Mouse (Mus musculus) midbrain, embryonic 13.5 days (tissue): ENCODE results near the gene Tssk3. TPM values are rescaled to one million over a fixed set of nuclear protein-coding genes. Genes with fewer than 3 reads are reported as not detected.

Experiments used
- ATAC-seq: fragments of 200-750 bp; cut with Nextera tagmentation; 2 replicates; pipeline ENCODE4 v1.8.0; 2017; ENCODE audit warnings: mild to moderate bottlenecking, moderate TSS enrichment, moderate library complexity
- H3K27ac ChIP-seq: fragments of 300-500 bp; sonication (generic); 2 replicates; pipeline ENCODE4 v1.5.1; 2015; ENCODE audit warnings: inconsistent platforms, mild to moderate bottlenecking, moderate library complexity
- H3K27me3 ChIP-seq: fragments of 300-500 bp; sonication (generic); 2 replicates; pipeline ENCODE4 v1.6.1; 2015; ENCODE audit warnings: mild to moderate bottlenecking, inconsistent platforms
- H3K36me3 ChIP-seq: fragments of 300-500 bp; sonication (generic); 2 replicates; pipeline ENCODE4 v1.6.1; 2015; ENCODE audit warnings: mild to moderate bottlenecking, inconsistent platforms
- H3K4me1 ChIP-seq: fragments of 300-500 bp; sonication (generic); replicated peaks from 2 replicates; pipeline ENCODE4 v1.6.1; 2015; ENCODE audit warnings: inconsistent platforms
- H3K4me2 ChIP-seq: fragments of 300-500 bp; sonication (generic); replicated peaks from 2 replicates; pipeline ENCODE4 v1.6.1; 2015; ENCODE audit warnings: moderate library complexity, mild to moderate bottlenecking, inconsistent platforms
- H3K4me3 ChIP-seq: fragments of 300-500 bp; sonication (generic); replicated peaks from 2 replicates; pipeline ENCODE4 v1.5.1; 2015; ENCODE audit warnings: mild to moderate bottlenecking, inconsistent platforms
- H3K9ac ChIP-seq: fragments of 300-500 bp; sonication (generic); replicated peaks from 2 replicates; pipeline ENCODE4 v1.6.1; 2015; ENCODE audit warnings: mild to moderate bottlenecking, inconsistent platforms
- H3K9me3 ChIP-seq: fragments of 300-500 bp; sonication (generic); 2 replicates; pipeline ENCODE4 v1.6.1; 2016; ENCODE audit warnings: mild to moderate bottlenecking, inconsistent platforms
- WGBS: fragments of 180-500 bp; shearing (Covaris S2); methylation state at CpG from one replicate; pipeline ENCODE4 v1.1.7; 2015; 5-methylcytosine and 5-hydroxymethylcytosine counted together
- polyA plus RNA-seq: library from polyadenylated mRNA; unstranded; fragments of >200 nt; fragmentation: Nextera tagmentation; extraction: Ambion mirVana; gene quantifications from 2 replicates; pipeline ENCODE4 v1.2.1, GENCODE M21; 2015

The Tssk3 gene
- polyA plus RNA-seq, 1 experiment from 2014 or later = 0.16 TPM

GRCm38 (mm10) chr4:129496631-129497030 is 5.8 kb upstream of the Tssk3 start:
- H3K27me3 ChIP-seq = peaks cover 14% of the 10 kb centered on the region
- H3K9me3 ChIP-seq = no peaks in the 10 kb centered on the region
- H3K4me1 ChIP-seq = peaks cover 32% of the 10 kb centered on the region
- no peak for ATAC-seq
- 45% methylated on average over 6 of the region's 6 CpGs for WGBS
- H3K9ac ChIP-seq = peak overlapping the region; percentile 17; the same call in 1 of the 2 replicates
- H3K27ac ChIP-seq = peak overlapping the region; percentile 64
- H3K4me2 ChIP-seq = peak overlapping the region; percentile 33
- H3K4me3 ChIP-seq = peak overlapping the region; percentile 16; the same call in 1 of the 2 replicates
- H3K36me3 ChIP-seq = no peaks in the 10 kb centered on the region

DNA sequence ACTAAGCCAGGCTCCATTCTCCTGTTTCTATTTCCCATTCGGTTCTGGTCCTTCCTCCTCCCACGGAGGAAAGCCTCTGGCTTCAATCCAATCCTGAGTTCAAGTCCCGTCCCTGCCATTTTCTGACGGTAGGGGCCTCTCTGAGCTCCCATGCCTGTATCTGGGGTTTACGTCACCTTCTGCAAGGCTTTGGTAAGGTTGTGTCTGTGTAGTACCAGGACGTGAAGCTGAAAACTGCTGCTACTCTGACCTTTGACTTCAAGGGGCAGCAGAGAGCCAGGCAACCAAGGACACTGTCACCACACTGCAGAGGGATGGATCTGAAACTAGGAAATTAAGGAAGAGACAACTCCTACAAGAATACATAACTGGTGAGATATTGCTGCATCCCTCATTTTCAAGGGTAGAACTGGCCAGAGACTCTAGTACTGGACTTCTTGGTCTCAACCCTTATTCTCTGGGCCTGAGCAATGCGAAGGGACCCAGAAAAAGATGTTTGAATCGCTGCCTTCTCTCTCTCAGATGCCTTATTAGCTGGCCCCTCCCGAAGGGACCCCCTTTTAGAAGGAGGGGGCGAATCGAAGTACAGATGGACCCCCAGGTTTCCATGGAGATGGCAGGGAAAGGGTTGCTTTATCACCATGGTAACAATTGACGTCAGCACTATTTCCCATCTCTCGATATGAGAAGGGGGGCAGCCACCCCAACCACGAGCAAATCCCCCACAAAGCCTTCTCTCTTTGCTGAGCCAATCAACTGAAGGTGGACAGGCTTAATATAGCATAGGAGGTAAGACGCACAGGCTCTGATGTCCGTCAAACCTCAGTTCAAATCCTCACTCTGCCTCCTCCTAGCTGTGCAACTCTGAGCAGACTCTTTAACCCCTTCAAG is 5.1 kb upstream of the Tssk3 start:
- peak; percentile 49 for ATAC-seq
- H3K9ac ChIP-seq = peak overlapping the region; percentile 17; the same call in 1 of the 2 replicates
- H3K4me2 ChIP-seq = peak overlapping the region; percentile 33
- 15% methylated on average over 16 of the region's 16 CpGs for WGBS
- H3K36me3 ChIP-seq = no peaks in the 10 kb centered on the region
- peaks cover 22% of the 10 kb centered on the region for H3K27me3 ChIP-seq
- peak overlapping the region; percentile 16; the same call in 1 of the 2 replicates for H3K4me3 ChIP-seq
- H3K9me3 ChIP-seq = no peaks in the 10 kb centered on the region
- peak overlapping the region; percentile 64 for H3K27ac ChIP-seq
- peaks cover 33% of the 10 kb centered on the region for H3K4me1 ChIP-seq

DNA sequence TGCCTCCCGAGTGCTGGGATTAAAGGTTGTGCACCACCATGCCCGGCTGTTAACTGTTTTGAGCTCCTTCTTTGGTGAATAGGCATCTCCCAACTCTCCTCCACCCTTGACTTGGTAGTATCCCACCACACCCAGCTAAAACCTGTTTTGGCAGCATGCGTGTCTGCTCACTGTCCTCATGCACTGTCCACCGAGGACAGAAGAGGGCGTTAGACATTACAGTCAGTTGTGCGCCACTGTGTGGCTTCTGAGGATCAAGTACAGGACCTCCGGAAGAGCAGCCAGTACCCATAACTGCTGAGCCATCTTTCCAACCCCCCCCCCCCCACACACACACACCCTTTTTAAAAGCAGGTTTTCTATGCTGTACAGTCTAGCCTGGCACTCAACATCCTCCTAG is 3.9 kb upstream of the Tssk3 start:
- H3K9ac ChIP-seq = no peak overlapping the region
- H3K27me3 ChIP-seq = peaks cover 31% of the 10 kb centered on the region
- no peaks in the 10 kb centered on the region for H3K9me3 ChIP-seq
- no peak for ATAC-seq
- no peak overlapping the region for H3K4me3 ChIP-seq
- no peak overlapping the region for H3K27ac ChIP-seq
- no peak overlapping the region for H3K4me2 ChIP-seq
- 63% methylated on average over 7 of the region's 7 CpGs for WGBS
- peaks cover 34% of the 10 kb centered on the region for H3K4me1 ChIP-seq
- H3K36me3 ChIP-seq = no peaks in the 10 kb centered on the region

DNA sequence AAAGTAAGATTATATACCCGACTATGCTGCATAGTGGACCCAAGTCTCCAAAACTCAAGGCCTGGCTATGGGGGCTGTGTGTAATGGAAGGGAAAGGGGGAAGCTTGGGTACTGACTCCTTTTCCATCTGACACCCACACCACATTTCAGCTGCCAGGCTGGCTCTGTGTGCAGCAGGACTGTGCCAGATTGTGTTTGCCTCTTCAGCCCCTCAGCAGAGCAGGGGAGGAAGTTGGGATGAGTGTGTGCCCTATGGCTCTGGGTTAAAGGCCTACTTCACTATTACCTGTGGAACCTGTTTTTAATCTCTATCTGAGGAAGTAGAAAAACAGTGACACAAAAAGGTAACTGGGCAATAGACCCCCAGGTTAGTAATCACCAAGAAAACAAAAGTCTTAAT is 9.7 kb downstream of the Tssk3 start:
- no peak for ATAC-seq
- H3K9me3 ChIP-seq = no peaks in the 10 kb centered on the region
- no peak overlapping the region for H3K27ac ChIP-seq
- 90% methylated on average over 1 of the region's 1 CpGs for WGBS
- H3K36me3 ChIP-seq = peaks cover 93% of the 10 kb centered on the region
- no peaks in the 10 kb centered on the region for H3K4me1 ChIP-seq
- no peaks in the 10 kb centered on the region for H3K27me3 ChIP-seq
- no peak overlapping the region for H3K4me3 ChIP-seq
- no peak overlapping the region for H3K9ac ChIP-seq
- H3K4me2 ChIP-seq = no peak overlapping the region

DNA sequence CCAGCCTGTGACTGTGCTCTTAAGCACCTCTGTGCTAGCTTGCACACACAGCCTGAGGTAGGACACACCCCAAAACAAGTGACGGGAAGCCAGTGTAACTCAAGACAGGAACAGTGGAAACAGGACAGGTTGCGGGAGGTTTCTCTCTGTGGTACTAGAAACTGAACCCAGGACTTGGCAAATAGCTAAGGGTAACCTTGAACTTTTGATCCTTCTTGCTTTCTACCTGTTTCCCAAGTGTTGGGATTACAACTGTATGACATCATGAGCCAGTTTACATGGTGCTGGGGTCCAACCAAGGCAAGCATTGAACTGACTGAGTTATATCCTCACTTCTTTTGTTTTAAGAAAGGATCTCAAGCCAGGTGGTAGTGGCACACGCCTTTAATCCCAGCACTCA is 11.0 kb downstream of the Tssk3 start:
- H3K36me3 ChIP-seq = peaks cover 92% of the 10 kb centered on the region
- H3K4me3 ChIP-seq = no peak overlapping the region
- no peak overlapping the region for H3K4me2 ChIP-seq
- H3K4me1 ChIP-seq = no peaks in the 10 kb centered on the region
- no peaks in the 10 kb centered on the region for H3K27me3 ChIP-seq
- 89% methylated on average over 3 of the region's 3 CpGs for WGBS
- no peak for ATAC-seq
- H3K9ac ChIP-seq = no peak overlapping the region
- no peaks in the 10 kb centered on the region for H3K9me3 ChIP-seq
- H3K27ac ChIP-seq = no peak overlapping the region

DNA sequence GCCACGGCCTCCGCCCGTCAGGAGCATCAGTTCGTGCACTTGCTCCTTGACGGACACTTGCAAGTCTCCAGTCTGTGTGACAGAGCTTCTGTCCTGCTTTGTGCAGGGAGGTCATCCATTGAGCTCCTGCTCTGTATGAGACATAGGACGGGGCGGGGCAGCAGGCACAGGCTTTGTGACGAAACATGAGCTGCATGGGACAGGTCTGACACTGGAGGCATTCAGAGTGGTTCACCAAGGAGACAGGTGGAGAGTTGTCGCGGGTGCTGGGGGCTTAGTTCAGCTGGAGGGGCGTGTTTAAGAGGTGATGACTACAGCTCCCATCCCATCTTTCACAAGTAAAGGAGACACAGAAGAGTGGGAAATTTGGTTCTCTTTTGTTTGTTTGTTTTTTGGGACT is 14.8 kb downstream of the Tssk3 start:
- H3K9me3 ChIP-seq = no peaks in the 10 kb centered on the region
- H3K36me3 ChIP-seq = peaks cover 91% of the 10 kb centered on the region
- WGBS = 91% methylated on average over 11 of the region's 11 CpGs
- H3K27ac ChIP-seq = no peak overlapping the region
- no peaks in the 10 kb centered on the region for H3K27me3 ChIP-seq
- no peaks in the 10 kb centered on the region for H3K4me1 ChIP-seq
- H3K9ac ChIP-seq = no peak overlapping the region
- no peak overlapping the region for H3K4me3 ChIP-seq
- no peak overlapping the region for H3K4me2 ChIP-seq
- no peak for ATAC-seq

DNA sequence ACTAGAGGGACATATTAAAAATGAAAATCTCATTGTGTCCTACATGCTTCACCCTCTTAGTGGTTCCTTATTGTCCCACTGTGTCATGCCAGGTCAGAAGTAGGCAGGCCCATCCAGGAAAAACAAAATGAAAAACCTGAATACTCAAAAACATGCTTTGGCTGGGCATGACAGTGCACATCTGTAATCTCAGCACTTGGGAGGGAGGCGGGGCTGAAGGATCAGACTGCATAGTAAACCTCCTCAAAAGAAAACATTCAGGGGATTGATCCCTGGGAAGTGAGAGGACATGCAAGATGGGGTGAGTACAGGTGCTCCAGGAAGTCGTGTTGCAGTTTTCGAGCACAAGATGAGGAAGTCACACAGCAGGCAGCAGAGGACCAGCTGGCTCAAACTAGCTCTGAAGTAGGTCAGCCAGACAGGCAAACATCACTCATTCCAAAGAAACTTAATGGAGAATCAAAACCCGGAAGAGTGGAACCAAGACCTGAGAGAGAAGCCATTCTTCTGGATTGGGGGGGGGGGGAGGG is 26.5 kb downstream of the Tssk3 start:
- Histone ChIP-seq H3K4me3 (no peak overlapping the region), H3K4me1 (peaks cover 13% of the 10 kb centered on the region), H3K4me2 (no peak overlapping the region), H3K9me3 (no peaks in the 10 kb centered on the region), H3K36me3 (peaks cover 58% of the 10 kb centered on the region), H3K9ac (no peak overlapping the region), H3K27me3 (no peaks in the 10 kb centered on the region), H3K27ac (no peak overlapping the region)
- no peak for ATAC-seq
- 84% methylated on average over 4 of the region's 4 CpGs for WGBS

DNA sequence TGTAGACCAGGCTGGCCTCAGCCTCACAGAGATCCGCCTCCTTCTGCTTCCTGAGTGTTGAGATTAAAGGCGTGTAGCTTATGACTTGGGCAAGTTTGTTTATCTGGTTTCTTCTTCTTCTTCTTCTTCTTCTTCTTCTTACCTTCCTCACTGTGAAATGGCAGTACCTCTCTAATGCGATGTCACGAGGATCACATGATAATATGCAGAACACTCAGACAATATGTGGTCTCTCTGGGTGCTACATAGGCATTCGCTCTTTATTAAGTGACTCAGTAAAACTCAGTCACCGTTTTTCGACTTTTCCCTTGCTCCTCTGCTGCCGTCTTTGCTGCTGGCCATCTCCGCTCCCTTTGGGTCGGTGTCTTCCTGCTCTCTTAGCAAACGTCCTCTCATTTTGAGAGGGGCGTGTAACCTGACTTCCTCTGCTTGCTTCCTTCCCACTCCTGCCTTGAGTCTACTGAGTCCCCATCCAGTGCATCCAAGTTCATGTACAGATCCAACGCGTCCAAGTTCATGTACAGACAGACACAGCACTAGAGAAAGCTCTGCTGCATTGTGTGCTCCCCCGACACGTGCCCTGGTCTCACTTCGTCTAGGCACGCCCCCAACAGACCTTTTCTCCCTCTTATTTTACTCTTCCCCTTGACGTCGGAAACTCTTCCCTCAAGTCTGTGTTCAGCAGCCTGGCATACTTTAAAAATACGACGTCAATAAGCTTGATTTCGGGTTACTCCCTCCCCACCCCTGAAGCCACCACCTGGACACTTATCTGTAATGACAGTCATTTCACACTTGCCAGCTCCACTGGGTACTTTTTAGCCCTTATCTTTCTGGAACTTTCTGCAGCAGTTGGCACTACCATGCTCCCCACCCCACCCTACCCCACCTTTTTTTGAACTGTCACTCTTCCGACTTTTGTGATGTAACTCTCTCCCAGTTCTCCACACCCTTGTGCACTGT is 27.4 kb downstream of the Tssk3 start:
- Histone ChIP-seq H3K4me2 (no peak overlapping the region), H3K9ac (no peak overlapping the region), H3K27me3 (no peaks in the 10 kb centered on the region), H3K36me3 (peaks cover 48% of the 10 kb centered on the region), H3K9me3 (no peaks in the 10 kb centered on the region), H3K4me1 (peaks cover 13% of the 10 kb centered on the region), H3K27ac (no peak overlapping the region), H3K4me3 (no peak overlapping the region)
- WGBS = 90% methylated on average over 24 of the region's 24 CpGs
- no peak for ATAC-seq

- Histone ChIP-seq H3K4me3 (peak overlapping the region; percentile 79), H3K4me2 (peak overlapping the region; percentile 86), H3K9ac (peak overlapping the region; percentile 86), H3K36me3 (peaks cover 36% of the 10 kb centered on the region), H3K27me3 (no peaks in the 10 kb centered on the region), H3K4me1 (peaks cover 13% of the 10 kb centered on the region), H3K27ac (peak overlapping the region; percentile 65; the same call in 1 of the 2 replicates), H3K9me3 (no peaks in the 10 kb centered on the region)
- WGBS = 41% methylated on average over 3 of the region's 3 CpGs
- ATAC-seq = no peak
Observed at GRCm38 (mm10) chr4:129462118-129462517, 28.7 kb downstream of the Tssk3 start.

DNA sequence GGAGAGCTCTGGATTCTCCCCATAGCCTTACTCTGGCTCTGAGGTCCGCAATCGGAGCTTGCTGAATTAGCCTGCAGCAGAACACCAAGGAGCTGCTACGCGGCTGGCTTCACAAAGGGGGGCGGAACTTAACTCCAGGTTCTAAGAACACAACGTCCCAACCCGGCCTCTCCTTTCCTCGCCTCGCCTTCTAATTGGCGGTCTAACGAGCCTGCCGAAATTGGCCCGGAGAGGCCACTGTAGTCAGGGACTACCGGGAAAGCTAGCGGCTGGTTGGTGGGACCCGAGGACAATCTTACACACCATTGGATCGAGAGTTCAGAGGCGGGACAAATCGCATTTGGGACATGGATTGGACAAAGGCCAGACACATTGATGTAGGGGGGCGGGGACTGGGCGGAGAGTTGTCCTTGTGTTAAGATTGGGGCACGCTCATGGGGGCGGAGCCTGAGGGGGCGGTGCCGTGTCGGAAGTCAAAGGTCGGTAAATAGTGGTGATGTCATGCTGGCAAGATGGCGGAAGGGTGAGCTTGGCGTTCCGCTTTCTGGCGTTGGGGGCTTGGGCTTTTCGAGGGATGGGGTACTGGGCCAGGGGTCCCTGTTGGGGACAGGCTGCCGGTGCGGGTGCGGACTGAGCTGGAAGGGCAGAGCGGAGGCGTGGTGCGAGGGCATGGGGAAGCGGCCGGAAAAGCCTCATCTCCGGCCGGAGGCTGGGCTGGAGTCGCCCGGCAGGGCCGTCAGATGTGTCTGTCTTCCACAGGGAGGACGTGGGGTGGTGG is 29.4 kb downstream of the Tssk3 start, which contains the start of gene Bsdc1:
Gene Bsdc1 (plus strand): TSS at position 399 of the 778 bp plus-strand sequence.
- Histone ChIP-seq H3K27me3 (no peaks in the 10 kb centered on the region), H3K36me3 (peaks cover 28% of the 10 kb centered on the region), H3K9me3 (no peaks in the 10 kb centered on the region), H3K4me1 (peaks cover 13% of the 10 kb centered on the region), H3K4me2 (peak within 1 kb of the TSS; percentile 86), H3K27ac (peak within 1 kb of the TSS; percentile 92), H3K4me3 (peak within 1 kb of the TSS; percentile 79), H3K9ac (peak within 1 kb of the TSS; percentile 86)
- peak; percentile 99 for ATAC-seq
- WGBS = under 1% methylated on average over 46 of the region's 46 CpGs

GRCm38 (mm10) chr4:129460827-129461182 is 30.0 kb downstream of the Tssk3 start:
- H3K4me3 ChIP-seq = peak overlapping the region; percentile 79
- ATAC-seq = peak; percentile 63
- WGBS = 1% methylated on average over 4 of the region's 4 CpGs

More at GRCm38 (mm10) chr4:129460827-129461182, 30.0 kb downstream of the Tssk3 start:
- Histone ChIP-seq H3K36me3 (peaks cover 23% of the 10 kb centered on the region), H3K27me3 (no peaks in the 10 kb centered on the region), H3K4me2 (peak overlapping the region; percentile 74), H3K4me1 (peaks cover 13% of the 10 kb centered on the region), H3K9ac (peak overlapping the region; percentile 77), H3K9me3 (no peaks in the 10 kb centered on the region), H3K27ac (peak overlapping the region; percentile 92)
